Mouse (Mus musculus): ENCODE results near the gene Atp2a2.

Gene Atp2a2

GRCm38 (mm10) chr5:122449946-122450345 is 52.1 kb downstream of the Atp2a2 start:
- no peak for DNase-seq

- no peak for DNase-seq
Observed at GRCm38 (mm10) chr5:122448869-122449268, 53.2 kb downstream of the Atp2a2 start.

- no peak for DNase-seq
Observed at GRCm38 (mm10) chr5:122447857-122448256, 54.2 kb downstream of the Atp2a2 start.

- DNase-seq = no peak
Observed at GRCm38 (mm10) chr5:122445051-122445610, 56.9 kb downstream of the Atp2a2 start.

GRCm38 (mm10) chr5:122444492-122444891 is 57.5 kb downstream of the Atp2a2 start:
- DNase-seq = no peak

- no peak for DNase-seq
Observed at GRCm38 (mm10) chr5:122440095-122440630, 61.9 kb downstream of the Atp2a2 start.

GRCm38 (mm10) chr5:122439400-122440094 is 62.5 kb downstream of the Atp2a2 start:
- DNase-seq = peak; percentile 23 to 51

- no peak for DNase-seq
Observed at GRCm38 (mm10) chr5:122434541-122434940, 67.5 kb downstream of the Atp2a2 start.

GRCm38 (mm10) chr5:122431221-122431620 is 70.8 kb downstream of the Atp2a2 start:
- no peak for DNase-seq

GRCm38 (mm10) chr5:122430036-122430775 is 71.8 kb downstream of the Atp2a2 start:
- no peak for DNase-seq

- no peak for DNase-seq
Observed at GRCm38 (mm10) chr5:122425550-122425949, 76.5 kb downstream of the Atp2a2 start.

GRCm38 (mm10) chr5:122423083-122423482 is 78.9 kb downstream of the Atp2a2 start:
- no peak for DNase-seq

GRCm38 (mm10) chr5:122422071-122422964 is 79.7 kb downstream of the Atp2a2 start:
- peak; percentile 85 to 92 for DNase-seq

GRCm38 (mm10) chr5:122421271-122422068 is 80.6 kb downstream of the Atp2a2 start, which contains the start of gene Anapc7:
Anapc7 (plus strand) TSS chr5:122421693.
- peak; percentile 35 to 43 for DNase-seq

- DNase-seq = peak; percentile 86 to 92
Observed at GRCm38 (mm10) chr5:122420676-122421075, 81.3 kb downstream of the Atp2a2 start.

- no peak for DNase-seq
Observed at GRCm38 (mm10) chr5:122415465-122415864, 86.6 kb downstream of the Atp2a2 start.

GRCm38 (mm10) chr5:122414351-122414750 is 87.7 kb downstream of the Atp2a2 start:
- no peak for DNase-seq

- DNase-seq = no peak
Observed at GRCm38 (mm10) chr5:122412826-122413225, 89.2 kb downstream of the Atp2a2 start.

- DNase-seq = no peak
Observed at GRCm38 (mm10) chr5:122411892-122412291, 90.1 kb downstream of the Atp2a2 start.

- DNase-seq = no peak
Observed at GRCm38 (mm10) chr5:122409692-122410645, 92.1 kb downstream of the Atp2a2 start.

All from kidney, adult 8-10 months (tissue).